23 mouse cellular contexts compared by ENCODE assay signal in the genomic region with DNA sequence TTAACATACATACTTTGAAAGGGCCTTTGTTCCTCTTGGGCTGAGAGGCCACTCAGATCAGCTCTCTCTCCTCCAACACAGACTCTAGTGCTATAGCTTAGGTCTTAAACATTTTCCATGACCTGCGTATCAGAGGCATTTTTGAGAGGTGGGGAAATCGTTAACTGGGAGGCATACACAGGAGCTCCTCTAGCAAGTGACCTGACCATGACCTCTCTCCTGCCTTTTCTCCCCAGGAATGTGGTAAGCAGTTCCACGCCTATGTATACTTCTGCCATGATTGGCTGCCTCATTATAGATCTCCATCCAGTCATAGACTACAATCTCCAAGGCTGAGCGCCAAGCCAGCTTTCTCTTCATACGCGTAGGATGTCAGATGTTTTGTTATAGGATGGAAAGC. TPM values are rescaled to one million over a fixed set of nuclear protein-coding genes. Genes with fewer than 3 reads are reported as not detected.
DNase-seq lines count a peak whose midpoint lies in the region; ATAC-seq and TF ChIP-seq lines count a peak whose summit lies in the region.
"Had no signal": no experiment of that assay in that cellular context is flagged by ENCODE, and none has a peak within 500 bp of the region (broad histone marks: within the 10 kb centered on the region; RNA-seq: fewer than 3 reads in every experiment).

No protein-coding gene starts in this region.

- peak; percentile 41 for DNase-seq in intestine, embryonic 14.5 days (ENCODE audit: low spot score)
- DNase-seq in urinary bladder, postnatal 4 days (ENCODE audit: low spot score in 2 of 2) = peak; percentile 13 to 26
- no peak for DNase-seq in urinary bladder, adult 2 months (ENCODE audit: low spot score)
- peak; percentile 26 for DNase-seq in forelimb bud, embryonic 11.5 days (ENCODE audit: low read depth, low spot score)
- DNase-seq: adrenal gland, adult 2 months; cerebellum, adult 11 months; cerebellum, postnatal 10 days; gastrocnemius, postnatal 14 days; heart, adult 18-20 months; heart, postnatal 14 days; kidney, adult 8-10 months; kidney, postnatal 14 days; lung, postnatal 10 days had no signal

- 52% methylated on average over 6 of the region's 6 CpGs for WGBS in intestine, embryonic 14.5 days
- 36% methylated on average over 6 of the region's 6 CpGs for WGBS in intestine, postnatal 0 days
- WGBS in kidney, embryonic 16.5 days = 69% methylated on average over 6 of the region's 6 CpGs
- 85% methylated on average over 6 of the region's 6 CpGs for WGBS in hindbrain, embryonic 16.5 days

- H3K4me3 ChIP-seq in intestine, embryonic 14.5 days (ENCODE audit: low read depth, low read length) = no peak overlapping the region
- H3K4me3 ChIP-seq in intestine, postnatal 0 days (ENCODE audit: low read depth, low read length) = no peak overlapping the region
- H3K4me3 ChIP-seq in kidney, embryonic 16.5 days (ENCODE audit: low read length) = no peak overlapping the region
- no peak overlapping the region for H3K4me3 ChIP-seq in hindbrain, embryonic 16.5 days (ENCODE audit: low read length)
- H3K4me3 ChIP-seq: forebrain, embryonic 15.5 days; heart, embryonic 13.5 days; hindbrain, embryonic 13.5 days; midbrain, embryonic 12.5 days; neural tube, embryonic 15.5 days had no signal

- no peak overlapping the region for H3K4me2 ChIP-seq in intestine, embryonic 14.5 days (ENCODE audit: low read length)
- H3K4me2 ChIP-seq in intestine, postnatal 0 days (replicated peaks; ENCODE audit: low read depth) = no peak overlapping the region
- no peak overlapping the region for H3K4me2 ChIP-seq in kidney, embryonic 16.5 days (replicated peaks; ENCODE audit: low read depth, low read length)
- H3K4me2 ChIP-seq in hindbrain, embryonic 16.5 days (ENCODE audit: low read length) = no peak overlapping the region
- H3K4me2 ChIP-seq: forebrain, embryonic 15.5 days; heart, embryonic 13.5 days; hindbrain, embryonic 13.5 days; midbrain, embryonic 12.5 days; neural tube, embryonic 15.5 days had no signal

- no peaks in the 10 kb centered on the region for H3K27me3 ChIP-seq in intestine, embryonic 14.5 days (replicated peaks; ENCODE audit: control insufficient read depth, insufficient read depth, low read length)
- no peaks in the 10 kb centered on the region for H3K27me3 ChIP-seq in intestine, postnatal 0 days (replicated peaks; ENCODE audit: control insufficient read depth, insufficient read depth, low read length)
- no peaks in the 10 kb centered on the region for H3K27me3 ChIP-seq in kidney, embryonic 16.5 days (ENCODE audit: insufficient read depth, low read length)
- no peaks in the 10 kb centered on the region for H3K27me3 ChIP-seq in hindbrain, embryonic 16.5 days (replicated peaks; ENCODE audit: control insufficient read depth, insufficient read depth, low read length)
- H3K27me3 ChIP-seq: forebrain, embryonic 15.5 days; heart, embryonic 13.5 days; hindbrain, embryonic 13.5 days; midbrain, embryonic 12.5 days; neural tube, embryonic 15.5 days had no signal

- TF ChIP-seq CTCF in intestine, postnatal 0 days (IDR thresholded peaks at IDR 0.05; ENCODE audit: low read depth) = no peak

- no peak for ATAC-seq in intestine, embryonic 14.5 days (replicated peaks; ENCODE audit: low FRiP score, low TSS enrichment, low read depth)
- no peak for ATAC-seq in intestine, postnatal 0 days
- ATAC-seq in kidney, embryonic 16.5 days (ENCODE audit: low FRiP score, low TSS enrichment) = no peak
- no peak for ATAC-seq in hindbrain, embryonic 16.5 days
- ATAC-seq: forebrain, embryonic 15.5 days; inflammation-experienced regulatory T-cells, adult 6 months had no signal

- H3K36me3 ChIP-seq in intestine, embryonic 14.5 days (ENCODE audit: control insufficient read depth, insufficient read depth, low read length) = no peaks in the 10 kb centered on the region
- no peaks in the 10 kb centered on the region for H3K36me3 ChIP-seq in intestine, postnatal 0 days (ENCODE audit: control insufficient read depth, insufficient read depth)
- H3K36me3 ChIP-seq in kidney, embryonic 16.5 days (ENCODE audit: insufficient read depth, low read length) = no peaks in the 10 kb centered on the region
- H3K36me3 ChIP-seq in hindbrain, embryonic 16.5 days (ENCODE audit: control insufficient read depth, insufficient read depth, low read length) = no peaks in the 10 kb centered on the region
- H3K36me3 ChIP-seq: forebrain, embryonic 15.5 days; heart, embryonic 13.5 days; hindbrain, embryonic 13.5 days; midbrain, embryonic 12.5 days; neural tube, embryonic 15.5 days had no signal

- no peak overlapping the region for H3K27ac ChIP-seq in intestine, embryonic 14.5 days (ENCODE audit: low read depth)
- H3K27ac ChIP-seq in intestine, postnatal 0 days (ENCODE audit: low read depth, low read length) = no peak overlapping the region
- no peak overlapping the region for H3K27ac ChIP-seq in kidney, embryonic 16.5 days (ENCODE audit: low read length)
- H3K27ac ChIP-seq in hindbrain, embryonic 16.5 days (ENCODE audit: low read depth, low read length) = no peak overlapping the region
- H3K27ac ChIP-seq: forebrain, embryonic 15.5 days; heart, embryonic 13.5 days; hindbrain, embryonic 13.5 days; liver, embryonic 14.5 days; midbrain, embryonic 12.5 days; neural tube, embryonic 15.5 days had no signal

- H3K9me3 ChIP-seq in intestine, embryonic 14.5 days (ENCODE audit: control insufficient read depth, low read length) = no peaks in the 10 kb centered on the region
- H3K9me3 ChIP-seq in intestine, postnatal 0 days (ENCODE audit: control insufficient read depth) = no peaks in the 10 kb centered on the region
- 0 out of 2 replicates have a peak, but pooled peaks cover 3% of the 10 kb centered on the region for H3K9me3 ChIP-seq in kidney, embryonic 16.5 days (ENCODE audit: low read length)
- H3K9me3 ChIP-seq in hindbrain, embryonic 16.5 days (ENCODE audit: control insufficient read depth, low read length) = no peaks in the 10 kb centered on the region
- H3K9me3 ChIP-seq: forebrain, embryonic 15.5 days; heart, embryonic 13.5 days; hindbrain, embryonic 13.5 days; midbrain, embryonic 12.5 days; neural tube, embryonic 15.5 days had no signal

- H3K9ac ChIP-seq in intestine, embryonic 14.5 days (ENCODE audit: low read length) = no peak overlapping the region
- H3K9ac ChIP-seq in intestine, postnatal 0 days (ENCODE audit: low read depth, low read length) = no peak overlapping the region
- no peak overlapping the region for H3K9ac ChIP-seq in kidney, embryonic 16.5 days (replicated peaks; ENCODE audit: low read length)
- no peak overlapping the region for H3K9ac ChIP-seq in hindbrain, embryonic 16.5 days (ENCODE audit: low read depth, low read length)
- H3K9ac ChIP-seq: forebrain, embryonic 15.5 days; heart, embryonic 13.5 days; hindbrain, embryonic 13.5 days; liver, embryonic 14.5 days; midbrain, embryonic 12.5 days; neural tube, embryonic 15.5 days had no signal

- H3K4me1 ChIP-seq in intestine, embryonic 14.5 days (replicated peaks; ENCODE audit: control insufficient read depth, insufficient read depth, low read length) = no peaks in the 10 kb centered on the region
- H3K4me1 ChIP-seq in intestine, postnatal 0 days (replicated peaks; ENCODE audit: control insufficient read depth, insufficient read depth, low read length) = no peaks in the 10 kb centered on the region
- H3K4me1 ChIP-seq in kidney, embryonic 16.5 days (ENCODE audit: insufficient read depth, low read length) = no peaks in the 10 kb centered on the region
- H3K4me1 ChIP-seq in hindbrain, embryonic 16.5 days (ENCODE audit: control insufficient read depth, insufficient read depth, low read depth, low read length) = no peaks in the 10 kb centered on the region
- H3K4me1 ChIP-seq: forebrain, embryonic 15.5 days; hindbrain, embryonic 13.5 days; neural tube, embryonic 15.5 days had no signal

RNA-seq across cellular contexts. Expression of a gene that starts 14.8 kb away (rescaled TPM):
- 4.6 and 6.2 TPM in 2 replicates for polyA plus RNA-seq in intestine, embryonic 14.5 days (2014; fragmentation: Nextera tagmentation; extraction: Ambion mirVana)
- polyA plus RNA-seq in intestine, postnatal 0 days (2015; fragmentation: Nextera tagmentation; extraction: Ambion mirVana) = 1.3 TPM in 2 replicates
- polyA plus RNA-seq in urinary bladder, adult 2 months (2012; rRNA removed) = 3.4 and 4.9 TPM in 2 replicates
- polyA plus RNA-seq in kidney, embryonic 16.5 days (2015; fragmentation: Nextera tagmentation; extraction: Ambion mirVana) = 7.4 and 8.1 TPM in 2 replicates
- polyA plus RNA-seq in hindbrain, embryonic 16.5 days (2015; fragmentation: Nextera tagmentation; extraction: Ambion mirVana) = 4.9 and 5.8 TPM in 2 replicates
